Mouse (Mus musculus): Measurements from ENCODE around the gene Hmcn1.

DNA sequence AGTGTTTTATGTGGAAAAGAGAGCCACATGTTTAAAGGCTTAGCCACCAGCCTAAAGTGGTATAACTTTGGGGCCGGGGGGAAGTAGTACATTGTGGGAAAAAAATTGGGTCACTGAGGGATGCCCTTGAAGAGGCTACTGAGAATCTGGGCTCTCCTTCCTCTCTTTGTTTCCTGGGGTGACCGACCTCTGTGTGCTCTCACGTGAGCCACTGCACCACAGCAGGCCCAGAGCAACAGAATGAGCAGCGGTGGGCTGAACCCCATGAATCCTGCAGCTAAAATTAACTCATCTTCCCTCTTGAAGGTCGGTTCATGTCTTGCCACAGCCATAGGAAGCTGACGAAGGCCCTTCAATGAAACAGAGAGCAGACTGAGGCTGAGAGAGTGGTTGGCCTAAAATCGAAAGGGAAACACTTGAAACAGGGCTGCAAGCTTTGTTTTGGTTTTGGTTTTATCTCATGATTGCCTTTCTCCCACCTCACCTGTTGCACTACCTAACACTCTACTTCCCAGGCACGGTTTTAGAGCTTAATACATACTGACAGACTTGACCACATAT is 8.7 kb upstream of the Hmcn1 start:
- TF ChIP-seq POLR2A (IDR thresholded peaks at IDR 0.05; ENCODE audit: insufficient read depth, low read length) (no peak), CTCF (IDR thresholded peaks at IDR 0.05; ENCODE audit: low read depth, low read length) (no peak), EP300 (IDR thresholded peaks at IDR 0.05; ENCODE audit: insufficient read depth, low read depth, low read length) (no peak)
